Mouse (Mus musculus): ENCODE results near the gene Zbtb5. TPM values are rescaled to one million over a fixed set of nuclear protein-coding genes. Genes with fewer than 3 reads are reported as not detected.
A peak's percentile ranks its signal among the peaks of the same experiment; 100 is the strongest.

The Zbtb5 gene
- polyA plus RNA-seq, 1 experiment, result 12.7 TPM

- Histone ChIP-seq H3K4me1 (ENCODE audit: control insufficient read depth, insufficient read depth, insufficient read length) (peaks cover 13% of the 10 kb centered on the region), H3K27ac (ENCODE audit: insufficient read depth, low read length) (no peak overlapping the region), H3K4me3 (ENCODE audit: extremely low read depth, insufficient read depth, insufficient read length) (no peak overlapping the region), H3K27me3 (ENCODE audit: control insufficient read depth, insufficient read depth, low read length) (no peaks in the 10 kb centered on the region), H3K36me3 (ENCODE audit: control insufficient read depth, insufficient read depth, low read length) (no peaks in the 10 kb centered on the region)
- TF ChIP-seq POLR2A (IDR thresholded peaks at IDR 0.05; ENCODE audit: low read depth, low read length), result no peak
- no peak for TF ChIP-seq CTCF (IDR thresholded peaks at IDR 0.05; ENCODE audit: extremely low read depth, insufficient read depth, insufficient read length, insufficient replicate concordance)
- DNase-seq (ENCODE audit: low read depth in 1 of 2, low spot score in 2 of 2), result no peak
- 92% methylated on average over 5 of the region's 5 CpGs for WGBS
Observed at GRCm38 (mm10) chr4:44978175-44978574, 34.0 kb downstream of the Zbtb5 start.

DNA sequence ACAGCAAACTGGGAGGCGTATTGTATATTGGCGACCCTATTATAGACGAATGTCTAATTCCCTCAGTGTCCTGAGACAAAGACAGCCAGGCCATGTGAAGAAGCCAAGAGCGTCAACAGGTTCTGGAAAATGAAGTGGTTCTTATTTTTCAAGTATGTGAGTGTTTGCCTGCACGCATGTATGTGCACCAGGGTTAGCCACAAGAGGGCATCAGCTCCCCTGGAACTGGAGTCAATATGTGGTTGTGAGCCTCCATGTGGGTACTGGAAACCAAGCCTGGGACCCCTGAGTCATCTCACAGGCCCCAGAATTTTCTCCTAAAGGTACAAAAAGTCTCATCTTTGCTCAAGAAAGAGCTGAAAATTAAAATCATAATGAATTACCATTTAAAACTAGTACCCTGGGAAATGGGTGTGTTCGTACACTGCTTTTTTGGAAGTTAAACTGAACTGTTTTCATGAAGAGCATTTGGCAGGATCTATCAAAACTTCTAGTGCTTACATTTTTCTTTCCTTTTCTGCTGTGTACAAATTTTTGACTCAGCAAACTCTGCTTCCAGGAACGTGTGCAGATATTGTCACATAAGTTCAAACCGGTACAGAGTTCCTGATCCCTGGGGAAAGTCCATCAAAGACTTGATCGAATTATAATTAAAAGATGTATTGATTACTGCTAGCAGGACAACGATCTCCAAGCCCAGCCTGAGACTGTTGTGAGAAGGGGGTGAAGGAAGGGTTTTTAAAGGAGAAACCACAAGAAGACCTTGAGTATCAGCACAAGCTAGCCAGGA lies 35.1 kb downstream of the Zbtb5 start:
- Histone ChIP-seq H3K36me3 (ENCODE audit: control insufficient read depth, insufficient read depth, low read length) (no peaks in the 10 kb centered on the region), H3K27me3 (ENCODE audit: control insufficient read depth, insufficient read depth, low read length) (no peaks in the 10 kb centered on the region), H3K27ac (ENCODE audit: insufficient read depth, low read length) (no peak overlapping the region), H3K4me1 (ENCODE audit: control insufficient read depth, insufficient read depth, insufficient read length) (peaks cover 12% of the 10 kb centered on the region), H3K4me3 (ENCODE audit: extremely low read depth, insufficient read depth, insufficient read length) (no peak overlapping the region)
- WGBS, result 90% methylated on average over 10 of the region's 10 CpGs
- TF ChIP-seq CTCF (IDR thresholded peaks at IDR 0.05; ENCODE audit: extremely low read depth, insufficient read depth, insufficient read length, insufficient replicate concordance) (no peak), POLR2A (IDR thresholded peaks at IDR 0.05; ENCODE audit: low read depth, low read length) (no peak)
- no peak for DNase-seq (ENCODE audit: low read depth in 1 of 2, low spot score in 2 of 2)

DNA sequence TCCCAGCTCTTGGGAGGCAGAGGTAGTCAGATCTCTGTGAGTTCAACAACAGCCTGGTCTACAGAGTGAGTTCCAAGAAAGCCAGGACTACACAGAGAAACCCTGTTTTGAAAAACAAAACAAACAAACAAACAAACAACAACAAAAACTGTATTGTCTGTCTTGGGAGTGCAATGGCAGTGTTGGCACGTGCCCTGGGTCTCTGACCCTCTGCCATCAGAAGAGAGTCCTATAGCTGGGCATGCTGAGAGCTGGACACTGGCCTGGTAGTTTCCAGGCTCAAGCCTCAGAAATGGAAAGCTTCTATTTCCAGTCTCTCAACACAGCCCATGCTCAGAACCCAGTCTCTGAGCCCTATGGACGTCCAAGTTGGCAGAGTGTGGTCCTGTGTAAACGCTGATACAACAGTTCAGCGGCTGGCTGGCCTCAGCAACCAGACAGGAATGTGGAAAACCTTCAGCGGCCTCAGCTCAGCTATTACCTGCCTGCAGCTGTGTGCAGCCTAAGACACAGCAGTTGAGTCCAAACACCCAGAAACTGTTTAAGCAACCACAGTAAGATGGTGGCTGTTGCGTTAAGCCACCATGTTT lies 36.1 kb downstream of the Zbtb5 start:
- H3K4me1 ChIP-seq (ENCODE audit: control insufficient read depth, insufficient read depth, insufficient read length), result peaks cover 8% of the 10 kb centered on the region; the same call in 1 of the 2 replicates
- WGBS, result 87% methylated on average over 6 of the region's 6 CpGs
- TF ChIP-seq POLR2A (IDR thresholded peaks at IDR 0.05; ENCODE audit: low read depth, low read length), result no peak
- TF ChIP-seq CTCF (IDR thresholded peaks at IDR 0.05; ENCODE audit: extremely low read depth, insufficient read depth, insufficient read length, insufficient replicate concordance), result no peak
- no peaks in the 10 kb centered on the region for H3K27me3 ChIP-seq (ENCODE audit: control insufficient read depth, insufficient read depth, low read length)
- H3K4me3 ChIP-seq (ENCODE audit: extremely low read depth, insufficient read depth, insufficient read length), result no peak overlapping the region
- no peak overlapping the region for H3K27ac ChIP-seq (ENCODE audit: insufficient read depth, low read length)
- H3K36me3 ChIP-seq (ENCODE audit: control insufficient read depth, insufficient read depth, low read length), result no peaks in the 10 kb centered on the region
- no peak for DNase-seq (ENCODE audit: low read depth in 1 of 2, low spot score in 2 of 2)

GRCm38 (mm10) chr4:44974331-44974730 lies 37.9 kb downstream of the Zbtb5 start:
- TF ChIP-seq POLR2A (IDR thresholded peaks at IDR 0.05; ENCODE audit: low read depth, low read length), result no peak
- TF ChIP-seq CTCF (IDR thresholded peaks at IDR 0.05; ENCODE audit: extremely low read depth, insufficient read depth, insufficient read length, insufficient replicate concordance), result no peak
- H3K4me1 ChIP-seq (ENCODE audit: control insufficient read depth, insufficient read depth, insufficient read length), result peaks cover 16% of the 10 kb centered on the region; the same call in 1 of the 2 replicates
- no peak overlapping the region for H3K4me3 ChIP-seq (ENCODE audit: extremely low read depth, insufficient read depth, insufficient read length)
- no peak overlapping the region for H3K27ac ChIP-seq (ENCODE audit: insufficient read depth, low read length)
- H3K36me3 ChIP-seq (ENCODE audit: control insufficient read depth, insufficient read depth, low read length), result no peaks in the 10 kb centered on the region
- no peaks in the 10 kb centered on the region for H3K27me3 ChIP-seq (ENCODE audit: control insufficient read depth, insufficient read depth, low read length)
- no peak for DNase-seq (ENCODE audit: low read depth in 1 of 2, low spot score in 2 of 2)
- 83% methylated on average over 8 of the region's 8 CpGs for WGBS

GRCm38 (mm10) chr4:44973871-44974270 lies 38.3 kb downstream of the Zbtb5 start:
- Histone ChIP-seq H3K27ac (ENCODE audit: insufficient read depth, low read length) (no peak overlapping the region), H3K4me3 (ENCODE audit: extremely low read depth, insufficient read depth, insufficient read length) (no peak overlapping the region), H3K27me3 (ENCODE audit: control insufficient read depth, insufficient read depth, low read length) (no peaks in the 10 kb centered on the region), H3K4me1 (ENCODE audit: control insufficient read depth, insufficient read depth, insufficient read length) (peaks cover 21% of the 10 kb centered on the region; the same call in 1 of the 2 replicates), H3K36me3 (ENCODE audit: control insufficient read depth, insufficient read depth, low read length) (no peaks in the 10 kb centered on the region)
- TF ChIP-seq POLR2A (IDR thresholded peaks at IDR 0.05; ENCODE audit: low read depth, low read length), result no peak
- no peak for DNase-seq (ENCODE audit: low read depth in 1 of 2, low spot score in 2 of 2)
- 43% methylated on average over 14 of the region's 14 CpGs for WGBS

DNA sequence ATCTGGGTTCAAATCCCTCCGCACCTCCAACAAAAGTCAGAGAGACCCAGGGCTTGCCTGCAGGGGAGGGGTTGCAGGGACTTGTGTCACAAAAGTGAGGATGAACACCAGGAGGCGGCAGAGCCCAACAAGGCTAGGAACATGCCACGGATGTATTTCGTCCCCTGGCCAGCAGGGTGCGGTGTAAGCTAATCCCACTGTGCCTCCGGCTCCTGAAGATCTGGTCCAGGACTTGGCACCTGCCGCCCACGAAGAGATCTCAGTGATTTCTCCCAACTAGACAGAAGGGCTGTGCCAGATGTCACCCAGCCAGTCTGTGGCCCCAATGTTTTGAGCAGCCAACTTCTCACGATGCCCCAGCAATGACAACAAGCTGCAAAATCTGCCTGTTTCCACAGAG lies 38.8 kb downstream of the Zbtb5 start:
- H3K4me1 ChIP-seq (ENCODE audit: control insufficient read depth, insufficient read depth, insufficient read length), result peaks cover 25% of the 10 kb centered on the region; the same call in 1 of the 2 replicates
- TF ChIP-seq CTCF (IDR thresholded peaks at IDR 0.05; ENCODE audit: extremely low read depth, insufficient read depth, insufficient read length, insufficient replicate concordance) (peak; percentile 96), POLR2A (IDR thresholded peaks at IDR 0.05; ENCODE audit: low read depth, low read length) (no peak)
- peak; percentile 73 to 86 for DNase-seq (ENCODE audit: low read depth in 1 of 2, low spot score in 2 of 2)
- H3K27me3 ChIP-seq (ENCODE audit: control insufficient read depth, insufficient read depth, low read length), result no peaks in the 10 kb centered on the region
- 11% methylated on average over 9 of the region's 9 CpGs for WGBS
- H3K27ac ChIP-seq (ENCODE audit: insufficient read depth, low read length), result no peak overlapping the region
- H3K36me3 ChIP-seq (ENCODE audit: control insufficient read depth, insufficient read depth, low read length), result no peaks in the 10 kb centered on the region
- H3K4me3 ChIP-seq (ENCODE audit: extremely low read depth, insufficient read depth, insufficient read length), result no peak overlapping the region

GRCm38 (mm10) chr4:44970612-44971110 lies 41.6 kb downstream of the Zbtb5 start:
- no peaks in the 10 kb centered on the region for H3K27me3 ChIP-seq (ENCODE audit: control insufficient read depth, insufficient read depth, low read length)
- WGBS, result 9% methylated on average over 10 of the region's 10 CpGs
- H3K4me3 ChIP-seq (ENCODE audit: extremely low read depth, insufficient read depth, insufficient read length), result no peak overlapping the region
- H3K36me3 ChIP-seq (ENCODE audit: control insufficient read depth, insufficient read depth, low read length), result no peaks in the 10 kb centered on the region
- DNase-seq (ENCODE audit: low read depth in 1 of 2, low spot score in 2 of 2), result peak; percentile 58 to 67
- peaks cover 41% of the 10 kb centered on the region; the same call in 1 of the 2 replicates for H3K4me1 ChIP-seq (ENCODE audit: control insufficient read depth, insufficient read depth, insufficient read length)
- peak overlapping the region; percentile 87 for H3K27ac ChIP-seq (ENCODE audit: insufficient read depth, low read length)
- TF ChIP-seq POLR2A (IDR thresholded peaks at IDR 0.05; ENCODE audit: low read depth, low read length), result no peak
- TF ChIP-seq CTCF (IDR thresholded peaks at IDR 0.05; ENCODE audit: extremely low read depth, insufficient read depth, insufficient read length, insufficient replicate concordance), result peak; percentile 47; the same call in 1 of the 2 replicates
